16 mouse cellular contexts compared by ENCODE assay signal in genomic region chr4:150900486-150900885, GRCm38 (mm10).
"Had no signal": no experiment of that assay in that cellular context is flagged by ENCODE, and none has a peak within 500 bp of the region (broad histone marks: within the 10 kb centered on the region; RNA-seq: fewer than 3 reads in every experiment).

No protein-coding gene starts in this region.

- H3K9me3 ChIP-seq: limb, embryonic 15.5 days; liver, embryonic 12.5 days; midbrain, embryonic 10.5 days; midbrain, embryonic 15.5 days; neural tube, embryonic 13.5 days had no signal

- H3K9ac ChIP-seq: limb, embryonic 15.5 days; liver, embryonic 12.5 days; lung, embryonic 14.5 days; midbrain, embryonic 15.5 days; neural tube, embryonic 13.5 days had no signal

- ATAC-seq: intestine, postnatal 0 days; liver, embryonic 12.5 days; midbrain, embryonic 15.5 days had no signal

- H3K27ac ChIP-seq: limb, embryonic 15.5 days; liver, embryonic 12.5 days; midbrain, embryonic 10.5 days; midbrain, embryonic 15.5 days; neural tube, embryonic 13.5 days had no signal

- H3K4me3 ChIP-seq: limb, embryonic 15.5 days; liver, embryonic 12.5 days; midbrain, embryonic 10.5 days; midbrain, embryonic 15.5 days; neural tube, embryonic 13.5 days had no signal

- H3K4me1 ChIP-seq: limb, embryonic 15.5 days; midbrain, embryonic 15.5 days; neural tube, embryonic 13.5 days had no signal

- H3K27me3 ChIP-seq: limb, embryonic 15.5 days; liver, embryonic 12.5 days; midbrain, embryonic 15.5 days; neural tube, embryonic 13.5 days had no signal

- H3K4me2 ChIP-seq: limb, embryonic 15.5 days; liver, embryonic 12.5 days; lung, embryonic 14.5 days; midbrain, embryonic 15.5 days; neural tube, embryonic 13.5 days had no signal

- DNase-seq: layer of hippocampus, adult 9-11 months; layer of hippocampus, postnatal 36 days; lung, embryonic 14.5 days; lung, postnatal 10 days; lung, postnatal 4 days; retina, postnatal 1 day; right cerebral cortex, postnatal 4 days; spleen, adult 18-20 months; thymus, adult 18-20 months; thymus, postnatal 14 days had no signal
